ENCODE assay signal across 9 mouse cellular contexts in genomic region chr13:59489143-59489542, GRCm38 (mm10).
DNase-seq lines count a peak whose midpoint lies in the region; ATAC-seq lines count a peak whose summit lies in the region.
"Had no signal": no experiment of that assay in that cellular context is flagged by ENCODE, and none has a peak within 500 bp of the region (broad histone marks: within the 10 kb centered on the region; RNA-seq: fewer than 3 reads in every experiment).

No protein-coding gene starts in this region.

- peak; percentile 76 for DNase-seq in hindbrain, embryonic 14.5 days (ENCODE audit: low spot score)
- DNase-seq in midbrain, embryonic 11.5 days (ENCODE audit: low spot score, missing footprints), result peak; percentile 80
- no peak for DNase-seq in midbrain, embryonic 10.5 days (ENCODE audit: low spot score)
- peak; percentile 53 for DNase-seq in embryo, embryonic 11 days
- DNase-seq in splenic B cell, adult 2 months (ENCODE audit: low read depth, low spot score), result peak; percentile 25
- no peak for DNase-seq in kidney, postnatal 25 days
- no peak for DNase-seq in natural killer cell, adult 2 months (ENCODE audit: low spot score in 2 of 2)

- peaks cover 7% of the 10 kb centered on the region for H3K36me3 ChIP-seq in hindbrain, embryonic 14.5 days (replicated peaks; ENCODE audit: control insufficient read depth, insufficient read depth)
- H3K36me3 ChIP-seq in hindbrain, embryonic 13.5 days, result peaks cover 1% of the 10 kb centered on the region
- no peaks in the 10 kb centered on the region; the same call in 1 of the 2 replicates for H3K36me3 ChIP-seq in midbrain, embryonic 11.5 days (ENCODE audit: control insufficient read depth, insufficient read depth, low read length)
- H3K36me3 ChIP-seq in midbrain, embryonic 10.5 days, result peaks cover 1% of the 10 kb centered on the region
- no peaks in the 10 kb centered on the region; the same call in 1 of the 2 replicates for H3K36me3 ChIP-seq in splenic B cell, adult 2 months (ENCODE audit: control insufficient read depth, insufficient read depth, low read length, poor library complexity, severe bottlenecking)

- ATAC-seq in hindbrain, embryonic 14.5 days (ENCODE audit: low FRiP score), result no peak
- ATAC-seq in hindbrain, embryonic 13.5 days (ENCODE audit: low FRiP score), result no peak
- ATAC-seq in midbrain, embryonic 11.5 days (ENCODE audit: low FRiP score), result no peak

- WGBS in hindbrain, embryonic 14.5 days, result 58% methylated on average over 2 of the region's 2 CpGs
- 55% methylated on average over 2 of the region's 2 CpGs for WGBS in hindbrain, embryonic 13.5 days
- WGBS in midbrain, embryonic 11.5 days, result 61% methylated on average over 2 of the region's 2 CpGs
- 69% methylated on average over 2 of the region's 2 CpGs for WGBS in midbrain, embryonic 10.5 days

- H3K4me1 ChIP-seq in hindbrain, embryonic 14.5 days (replicated peaks; ENCODE audit: control insufficient read depth, insufficient read depth, low read length), result no peaks in the 10 kb centered on the region
- H3K4me1 ChIP-seq in hindbrain, embryonic 13.5 days (replicated peaks), result 0 out of 2 replicates have a peak, but pooled peaks cover 3% of the 10 kb centered on the region
- H3K4me1 ChIP-seq in midbrain, embryonic 11.5 days (ENCODE audit: control insufficient read depth, insufficient read depth, low read length), result no peaks in the 10 kb centered on the region
- H3K4me1 ChIP-seq in midbrain, embryonic 10.5 days, result no peaks in the 10 kb centered on the region
- H3K4me1 ChIP-seq: midbrain, embryonic 12.5 days had no signal

- no peaks in the 10 kb centered on the region for H3K9me3 ChIP-seq in hindbrain, embryonic 14.5 days (ENCODE audit: control insufficient read depth, low read length)
- no peaks in the 10 kb centered on the region for H3K9me3 ChIP-seq in hindbrain, embryonic 13.5 days
- H3K9me3 ChIP-seq in midbrain, embryonic 11.5 days (ENCODE audit: control insufficient read depth, low read length), result no peaks in the 10 kb centered on the region
- no peaks in the 10 kb centered on the region for H3K9me3 ChIP-seq in midbrain, embryonic 10.5 days (replicated peaks)
- H3K9me3 ChIP-seq: midbrain, embryonic 12.5 days had no signal

- no peak overlapping the region for H3K9ac ChIP-seq in hindbrain, embryonic 14.5 days
- no peak overlapping the region for H3K9ac ChIP-seq in hindbrain, embryonic 13.5 days
- H3K9ac ChIP-seq in midbrain, embryonic 11.5 days (ENCODE audit: low read length), result no peak overlapping the region
- H3K9ac ChIP-seq: midbrain, embryonic 12.5 days had no signal

- no peak overlapping the region for H3K4me3 ChIP-seq in hindbrain, embryonic 14.5 days (replicated peaks; ENCODE audit: low read length)
- H3K4me3 ChIP-seq in hindbrain, embryonic 13.5 days, result no peak overlapping the region
- H3K4me3 ChIP-seq in midbrain, embryonic 11.5 days (ENCODE audit: low read depth, low read length), result no peak overlapping the region
- H3K4me3 ChIP-seq in midbrain, embryonic 10.5 days, result no peak overlapping the region
- H3K4me3 ChIP-seq: midbrain, embryonic 12.5 days had no signal

- H3K27ac ChIP-seq in hindbrain, embryonic 14.5 days, result no peak overlapping the region
- no peak overlapping the region for H3K27ac ChIP-seq in hindbrain, embryonic 13.5 days
- H3K27ac ChIP-seq in midbrain, embryonic 11.5 days (ENCODE audit: low read depth, low read length), result no peak overlapping the region
- H3K27ac ChIP-seq in midbrain, embryonic 10.5 days (replicated peaks), result no peak overlapping the region
- H3K27ac ChIP-seq: midbrain, embryonic 12.5 days had no signal

- no peaks in the 10 kb centered on the region for H3K27me3 ChIP-seq in hindbrain, embryonic 14.5 days (ENCODE audit: control insufficient read depth, insufficient read depth, low read length)
- H3K27me3 ChIP-seq in hindbrain, embryonic 13.5 days, result no peaks in the 10 kb centered on the region
- H3K27me3 ChIP-seq in midbrain, embryonic 11.5 days (ENCODE audit: control insufficient read depth, insufficient read depth, low read length), result no peaks in the 10 kb centered on the region
- no peaks in the 10 kb centered on the region for H3K27me3 ChIP-seq in midbrain, embryonic 10.5 days (ENCODE audit: low read depth, poor library complexity, severe bottlenecking)
- no peaks in the 10 kb centered on the region for H3K27me3 ChIP-seq in splenic B cell, adult 2 months (ENCODE audit: control insufficient read depth, insufficient read depth, low read length, poor library complexity, severe bottlenecking)
- H3K27me3 ChIP-seq: midbrain, embryonic 12.5 days had no signal

- H3K4me2 ChIP-seq in hindbrain, embryonic 14.5 days (replicated peaks), result no peak overlapping the region
- H3K4me2 ChIP-seq in hindbrain, embryonic 13.5 days, result no peak overlapping the region
- no peak overlapping the region for H3K4me2 ChIP-seq in midbrain, embryonic 11.5 days
- H3K4me2 ChIP-seq: midbrain, embryonic 12.5 days had no signal

Comparison
In these comparisons a context has a peak if more than half of its experiments do, and no peak if none do; other contexts are left out.
1. DNase-seq: peak in hindbrain, embryonic 14.5 days (single experiment), midbrain, embryonic 11.5 days (single experiment), embryo, embryonic 11 days (single experiment) and splenic B cell, adult 2 months (single experiment); none in midbrain, embryonic 10.5 days (single experiment), kidney, postnatal 25 days (0 of 2) and natural killer cell, adult 2 months (0 of 2).